Mouse (Mus musculus) neural tube, embryonic 11.5 days (tissue): ENCODE results near the gene Ckm. TPM values are rescaled to one million over a fixed set of nuclear protein-coding genes. Genes with fewer than 3 reads are reported as not detected.

Experiments
- ATAC-seq: fragments of 200-750 bp; cut with Nextera tagmentation; 2 replicates; pipeline ENCODE4 v1.8.0; 2017; ENCODE audit warnings: moderate number of reproducible peaks, mild to moderate bottlenecking, moderate TSS enrichment, moderate library complexity; ENCODE audit not compliant: insufficient read depth, low FRiP score, low TSS enrichment
- DNase-seq: peaks from one replicate; pipeline ENCODE4 v3.0.0-alpha.2; 2015; ENCODE audit warnings: low spot score
- H3K27ac ChIP-seq: fragments of 300-500 bp; sonication (generic); 2 replicates; pipeline ENCODE4 v1.5.1; 2014; ENCODE audit warnings: low read depth, mild to moderate bottlenecking, low read length
- H3K27me3 ChIP-seq: fragments of 300-500 bp; sonication (generic); 2 replicates; pipeline ENCODE4 v1.6.1; 2014; ENCODE audit warnings: mild to moderate bottlenecking, low read length, mixed read lengths; ENCODE audit not compliant: control insufficient read depth, insufficient read depth
- H3K36me3 ChIP-seq: fragments of 300-500 bp; sonication (generic); 2 replicates; pipeline ENCODE4 v1.6.1; 2014; ENCODE audit warnings: mild to moderate bottlenecking, low read length, moderate library complexity, mixed read lengths; ENCODE audit not compliant: control insufficient read depth, insufficient read depth
- H3K4me1 ChIP-seq: fragments of 300-500 bp; sonication (generic); 2 replicates; pipeline ENCODE4 v1.6.1; 2014; ENCODE audit warnings: low read length, mixed read lengths; ENCODE audit not compliant: control insufficient read depth, insufficient read depth
- H3K4me2 ChIP-seq: fragments of 300-500 bp; sonication (generic); 2 replicates; pipeline ENCODE4 v1.6.1; 2014; ENCODE audit warnings: low read depth, mild to moderate bottlenecking, moderate library complexity
- H3K4me3 ChIP-seq: fragments of 300-500 bp; sonication (generic); 2 replicates; pipeline ENCODE4 v1.5.1; 2014; ENCODE audit warnings: low read depth, low read length
- H3K9ac ChIP-seq: fragments of 300-500 bp; sonication (generic); 2 replicates; pipeline ENCODE4 v1.6.1; 2014; ENCODE audit warnings: mild to moderate bottlenecking, low read length
- H3K9me3 ChIP-seq: fragments of 300-500 bp; sonication (generic); 2 replicates; pipeline ENCODE4 v1.6.1; 2016; ENCODE audit warnings: low read length; ENCODE audit not compliant: control insufficient read depth
- WGBS: fragments of 180-500 bp; shearing (Covaris S2); extraction: QIAGEN DNeasy Blood & Tissue Kit; methylation state at CpG from one replicate; pipeline ENCODE4 v1.1.7; 2014; 5-methylcytosine and 5-hydroxymethylcytosine counted together
- polyA plus RNA-seq: library from polyadenylated mRNA; unstranded; fragments of >200 nt; fragmentation: Nextera tagmentation; extraction: Ambion mirVana; gene quantifications from 2 replicates; pipeline ENCODE4 v1.2.1, GENCODE M21; 2014

Gene Ckm
- polyA plus RNA-seq: 0.41 and 0.69 TPM in 2 replicates

DNA sequence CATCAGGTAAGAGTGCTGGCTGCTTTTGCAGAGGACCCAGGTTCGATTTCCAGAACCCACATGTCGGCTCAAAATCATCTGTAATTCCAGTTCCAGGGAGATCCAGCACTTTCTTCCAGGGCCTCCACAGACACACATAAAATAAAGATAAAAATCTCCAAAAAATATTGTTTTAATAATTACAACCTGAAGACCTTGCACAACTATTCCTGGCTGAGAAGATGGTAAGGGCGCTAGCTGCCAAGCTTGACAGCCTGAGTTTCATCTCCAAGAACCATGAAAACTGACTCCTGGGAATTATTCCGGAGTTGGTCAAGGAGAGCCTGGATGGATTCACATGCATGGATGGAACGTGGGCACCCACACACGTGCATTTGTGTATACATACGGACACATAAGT lies at the start of gene Ckm:
Ckm (plus strand) TSS at position 301 of the 400 bp plus-strand sequence.
- Histone ChIP-seq H3K36me3 (no peaks in the 10 kb centered on the region), H3K9me3 (0 out of 2 replicates have a peak, but pooled peaks cover 3% of the 10 kb centered on the region), H3K4me2 (peak within 1 kb of the TSS; percentile 88), H3K27ac (no peak within 1 kb of the TSS), H3K27me3 (peaks cover 34% of the 10 kb centered on the region), H3K9ac (peak within 1 kb of the TSS; percentile 45), H3K4me1 (peaks cover 10% of the 10 kb centered on the region; the same call in 1 of the 2 replicates), H3K4me3 (peak within 1 kb of the TSS; percentile 52)
- no peak for DNase-seq
- ATAC-seq: no peak
- 55% methylated on average over 7 of the region's 7 CpGs for WGBS

DNA sequence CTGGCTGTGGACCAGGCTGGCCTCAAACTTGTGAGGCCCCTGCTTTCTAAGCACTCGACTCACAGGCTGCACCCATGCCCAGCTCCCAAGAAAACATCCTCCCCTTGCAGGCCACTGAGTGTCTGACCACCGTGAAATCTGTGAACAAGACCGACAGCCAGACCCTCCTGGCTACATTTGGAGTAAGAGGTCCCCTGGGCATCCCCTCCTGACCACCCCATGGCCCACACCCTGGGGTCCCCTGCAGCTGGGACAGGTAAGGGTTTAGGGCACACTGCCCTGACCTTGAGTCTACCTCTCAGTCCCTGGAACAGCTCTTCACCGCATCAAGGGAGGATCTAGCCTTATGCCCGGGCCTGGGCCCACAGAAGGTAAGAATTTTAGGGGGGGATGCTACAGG lies 49.6 kb upstream of the Ckm start:
- Histone ChIP-seq H3K4me3 (no peak overlapping the region), H3K36me3 (peaks cover 22% of the 10 kb centered on the region), H3K9ac (no peak overlapping the region), H3K27ac (no peak overlapping the region), H3K4me2 (no peak overlapping the region), H3K27me3 (no peaks in the 10 kb centered on the region), H3K4me1 (no peaks in the 10 kb centered on the region; the same call in 1 of the 2 replicates), H3K9me3 (no peaks in the 10 kb centered on the region)
- ATAC-seq (no peak), DNase-seq (no peak)
- WGBS: 90% methylated on average over 5 of the region's 5 CpGs

GRCm38 (mm10) chr7:19356311-19356710 lies 48.3 kb upstream of the Ckm start:
- H3K9me3 ChIP-seq: no peaks in the 10 kb centered on the region
- 58% methylated on average over 10 of the region's 10 CpGs for WGBS
- H3K27ac ChIP-seq: no peak overlapping the region
- no peaks in the 10 kb centered on the region; the same call in 1 of the 2 replicates for H3K4me1 ChIP-seq
- no peak overlapping the region for H3K4me3 ChIP-seq
- no peak overlapping the region for H3K9ac ChIP-seq
- H3K4me2 ChIP-seq: no peak overlapping the region
- DNase-seq (no peak), ATAC-seq (no peak)
- H3K36me3 ChIP-seq: peaks cover 14% of the 10 kb centered on the region
- no peaks in the 10 kb centered on the region for H3K27me3 ChIP-seq

DNA sequence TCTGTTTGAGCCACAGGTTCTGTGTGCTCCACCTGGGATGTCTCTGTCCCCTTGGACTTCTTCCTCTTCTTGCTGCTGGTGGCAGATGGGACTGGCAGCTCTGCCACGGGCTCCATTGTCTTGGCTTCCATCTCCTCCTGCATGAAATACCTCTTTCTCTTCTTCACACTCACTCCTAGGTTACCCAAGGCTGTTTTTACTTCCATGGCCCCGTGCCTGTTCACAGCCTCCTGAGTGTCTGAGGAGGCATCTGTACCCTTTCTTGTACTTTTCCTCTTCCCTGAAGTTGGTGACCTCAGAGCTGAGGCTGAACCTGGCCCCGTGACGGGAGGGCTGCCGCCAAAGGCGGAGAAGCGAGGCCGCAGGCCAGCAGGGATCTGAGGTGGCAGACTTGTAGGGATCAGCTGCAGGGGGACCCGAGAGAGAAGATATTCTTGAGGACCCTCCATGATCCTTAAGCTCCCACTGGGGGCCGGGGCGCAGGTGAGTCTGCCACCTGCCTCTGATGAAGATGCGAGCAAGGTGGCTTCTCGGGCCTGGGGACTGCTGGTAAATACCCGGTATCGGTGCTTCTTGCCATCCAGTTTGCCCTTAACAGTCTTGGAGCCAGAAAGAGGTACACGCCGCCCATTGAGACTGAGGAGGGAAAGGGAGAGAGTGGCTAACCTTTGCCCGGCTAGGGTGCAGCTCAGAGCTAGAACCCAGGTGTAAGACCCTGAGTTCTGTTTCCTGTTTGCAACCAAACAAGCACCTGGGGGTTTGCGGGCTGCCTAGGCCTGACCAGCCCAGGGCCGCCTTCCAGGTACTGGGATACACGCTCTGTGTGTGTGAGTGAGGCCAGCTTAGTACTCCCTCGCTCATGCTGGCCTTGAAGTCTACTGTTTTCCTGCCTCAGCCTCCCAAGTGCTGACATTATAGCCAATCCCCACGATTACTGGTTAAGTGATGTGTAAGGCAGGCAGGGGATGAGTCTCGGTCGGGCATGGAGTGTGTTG lies 46.9 kb upstream of the Ckm start:
- 95% methylated on average over 25 of the region's 25 CpGs for WGBS
- no peak for DNase-seq
- Histone ChIP-seq H3K4me3 (no peak overlapping the region; the same call in 1 of the 2 replicates), H3K36me3 (peaks cover 14% of the 10 kb centered on the region), H3K27ac (no peak overlapping the region), H3K4me1 (no peaks in the 10 kb centered on the region; the same call in 1 of the 2 replicates), H3K27me3 (no peaks in the 10 kb centered on the region), H3K9me3 (no peaks in the 10 kb centered on the region), H3K4me2 (peak overlapping the region; percentile 9; the same call in 1 of the 2 replicates), H3K9ac (no peak overlapping the region)
- no peak for ATAC-seq

GRCm38 (mm10) chr7:19358634-19359033 lies 45.9 kb upstream of the Ckm start:
- DNase-seq: no peak
- Histone ChIP-seq H3K9me3 (no peaks in the 10 kb centered on the region), H3K27ac (no peak overlapping the region), H3K4me1 (no peaks in the 10 kb centered on the region; the same call in 1 of the 2 replicates), H3K4me2 (peak overlapping the region; percentile 95), H3K36me3 (peaks cover 11% of the 10 kb centered on the region), H3K27me3 (no peaks in the 10 kb centered on the region), H3K9ac (peak overlapping the region; percentile 54), H3K4me3 (peak overlapping the region; percentile 49)
- no peak for ATAC-seq
- WGBS: 26% methylated on average over 13 of the region's 13 CpGs

- Histone ChIP-seq H3K4me2 (peak within 1 kb of the TSS; percentile 95), H3K9me3 (no peaks in the 10 kb centered on the region), H3K36me3 (peaks cover 7% of the 10 kb centered on the region), H3K27me3 (no peaks in the 10 kb centered on the region), H3K9ac (peak within 1 kb of the TSS; percentile 54), H3K4me3 (peak within 1 kb of the TSS; percentile 49), H3K4me1 (no peaks in the 10 kb centered on the region; the same call in 1 of the 2 replicates), H3K27ac (no peak within 1 kb of the TSS)
- ATAC-seq (peak; percentile 70), DNase-seq (peak; percentile 89)
- under 1% methylated on average over 31 of the region's 31 CpGs for WGBS
Observed at GRCm38 (mm10) chr7:19359299-19359891, 45.2 kb upstream of the Ckm start, which contains the start of the genes Cd3eap and Ppp1r13l. TSS of gene Cd3eap (minus strand) at chr7:19359483. TSS of gene Ppp1r13l (plus strand) at chr7:19359749.

- ATAC-seq (peak; percentile 69), DNase-seq (peak; percentile 82)
- WGBS: under 1% methylated on average over 45 of the region's 45 CpGs
- H3K27ac ChIP-seq: no peak overlapping the region
- H3K4me3 ChIP-seq: peak overlapping the region; percentile 49
- H3K9ac ChIP-seq: peak overlapping the region; percentile 54
- peak overlapping the region; percentile 95 for H3K4me2 ChIP-seq
- H3K27me3 ChIP-seq: no peaks in the 10 kb centered on the region
- no peaks in the 10 kb centered on the region for H3K9me3 ChIP-seq
- H3K4me1 ChIP-seq: no peaks in the 10 kb centered on the region; the same call in 1 of the 2 replicates
- H3K36me3 ChIP-seq: peaks cover 3% of the 10 kb centered on the region
Observed at GRCm38 (mm10) chr7:19359892-19360641, 44.5 kb upstream of the Ckm start.

DNA sequence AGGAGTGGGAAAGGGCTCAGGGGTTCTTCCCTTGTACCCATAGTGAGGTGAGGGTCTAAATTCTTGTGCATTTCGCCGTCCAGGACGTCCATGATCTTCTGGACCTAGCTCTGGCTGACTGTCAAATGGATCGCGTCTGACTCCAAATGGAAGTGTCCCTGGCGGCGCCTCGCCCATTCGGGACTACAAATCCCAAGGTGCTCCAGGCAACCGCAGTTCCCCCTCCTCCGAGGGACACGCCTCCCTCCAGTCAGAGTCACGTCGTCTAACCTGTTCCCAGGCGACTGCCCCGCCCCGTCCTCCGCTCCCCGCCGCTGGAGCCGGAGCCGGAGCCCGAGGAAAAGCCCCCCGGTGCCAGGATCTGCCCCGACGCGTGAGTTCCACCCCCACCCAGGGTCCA lies 43.6 kb upstream of the Ckm start:
- H3K4me1 ChIP-seq: no peaks in the 10 kb centered on the region; the same call in 1 of the 2 replicates
- H3K4me3 ChIP-seq: peak overlapping the region; percentile 49
- no peaks in the 10 kb centered on the region for H3K27me3 ChIP-seq
- peaks cover 2% of the 10 kb centered on the region; the same call in 1 of the 2 replicates for H3K36me3 ChIP-seq
- H3K4me2 ChIP-seq: peak overlapping the region; percentile 95
- peak; percentile 87 for DNase-seq
- 0% methylated on average over 23 of the region's 27 CpGs for WGBS
- ATAC-seq: peak; percentile 55; the same call in 1 of the 2 replicates
- no peaks in the 10 kb centered on the region for H3K9me3 ChIP-seq
- H3K9ac ChIP-seq: 0 out of 2 replicates have a peak overlapping the region, but pooled peaks have one; percentile 30
- no peak overlapping the region for H3K27ac ChIP-seq
